Mouse (Mus musculus): ENCODE results near the gene Gm5127. TPM values are rescaled to one million over a fixed set of nuclear protein-coding genes. Genes with fewer than 3 reads are reported as not detected.

Gene Gm5127
- total RNA-seq, 1 experiment: not detected

DNA sequence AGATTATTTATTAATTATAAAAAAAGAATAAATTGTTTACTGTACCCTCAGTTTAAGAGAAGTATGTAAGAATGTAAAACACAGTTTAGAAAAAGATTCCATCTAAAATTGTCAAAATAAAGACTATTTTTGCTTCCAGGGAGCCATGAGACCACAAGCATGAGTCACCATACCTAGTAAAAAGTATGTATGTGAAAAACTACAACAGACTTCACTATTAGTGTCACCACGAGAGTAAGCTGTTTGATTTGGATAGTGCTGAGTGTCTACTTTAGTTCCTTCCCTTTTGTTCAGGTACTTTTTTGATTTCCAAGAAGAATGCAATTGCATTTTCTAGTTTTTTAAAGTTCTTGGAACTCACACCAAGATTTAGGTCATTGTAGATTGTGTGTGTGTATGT, 39.5 kb downstream of the Gm5127 start:
- H3K36me3 ChIP-seq (ENCODE audit: control insufficient read depth, insufficient read depth, low read length, poor library complexity, severe bottlenecking): no peaks in the 10 kb centered on the region
- no peaks in the 10 kb centered on the region for H3K4me1 ChIP-seq (ENCODE audit: control insufficient read depth in 2 of 2, insufficient read depth in 2 of 2, low read length in 2 of 2, poor library complexity in 1 of 2)
- TF ChIP-seq ZC3H11A (IDR thresholded peaks at IDR 0.05; ENCODE audit: borderline replicate concordance, low read depth, low read length) (no peak), HCFC1 (IDR thresholded peaks at IDR 0.05; ENCODE audit: borderline replicate concordance, insufficient read depth, low read length) (no peak), CHD2 (IDR thresholded peaks at IDR 0.05; ENCODE audit: low read depth, low read length) (no peak), ZNF384 (IDR thresholded peaks at IDR 0.05; ENCODE audit: low read depth, low read length) (no peak), MAFK (IDR thresholded peaks at IDR 0.05; ENCODE audit: insufficient read depth, low read depth, low read length) (no peak)
- no peaks in the 10 kb centered on the region for H3K9me3 ChIP-seq (ENCODE audit: control insufficient read depth, insufficient read depth, low read depth, low read length)
- DNase-seq (ENCODE audit: low read depth, low spot score): no peak
- in situ Hi-C loops (cut with MboI; ENCODE audit: low sequenced_read_pairs in 2 of 2, unreplicated experiment in 2 of 2): no loop called here
- no peak overlapping the region for H3K9ac ChIP-seq (ENCODE audit: insufficient read depth, low read depth, low read length, poor library complexity, severe bottlenecking)
- no peak overlapping the region for H3K27ac ChIP-seq (ENCODE audit: insufficient read depth, low read depth, low read length, poor library complexity, severe bottlenecking)
- no peak overlapping the region for H3K4me3 ChIP-seq (ENCODE audit: insufficient read depth in 1 of 2, low read depth in 1 of 2, low read length in 2 of 2, poor library complexity in 1 of 2, severe bottlenecking in 1 of 2)

- no peak for DNase-seq (ENCODE audit: low read depth, low spot score)
- no peaks in the 10 kb centered on the region for H3K36me3 ChIP-seq (ENCODE audit: control insufficient read depth, insufficient read depth, low read length, poor library complexity, severe bottlenecking)
- H3K4me3 ChIP-seq (ENCODE audit: insufficient read depth in 1 of 2, low read depth in 1 of 2, low read length in 2 of 2, poor library complexity in 1 of 2, severe bottlenecking in 1 of 2): no peak overlapping the region
- no peak overlapping the region for H3K27ac ChIP-seq (ENCODE audit: insufficient read depth, low read depth, low read length, poor library complexity, severe bottlenecking)
- no peaks in the 10 kb centered on the region for H3K9me3 ChIP-seq (ENCODE audit: control insufficient read depth, insufficient read depth, low read depth, low read length)
- no peaks in the 10 kb centered on the region for H3K4me1 ChIP-seq (ENCODE audit: control insufficient read depth in 2 of 2, insufficient read depth in 2 of 2, low read length in 2 of 2, poor library complexity in 1 of 2)
- no peak overlapping the region for H3K9ac ChIP-seq (ENCODE audit: insufficient read depth, low read depth, low read length, poor library complexity, severe bottlenecking)
- no peak for TF ChIP-seq MAFK (IDR thresholded peaks at IDR 0.05; ENCODE audit: insufficient read depth, low read depth, low read length)
- no peak for TF ChIP-seq ZNF384 (IDR thresholded peaks at IDR 0.05; ENCODE audit: low read depth, low read length)
- in situ Hi-C loops (cut with MboI; ENCODE audit: low sequenced_read_pairs in 2 of 2, unreplicated experiment in 2 of 2): no loop called here
These were observed 40.7 kb downstream of the Gm5127 start for GRCm38 (mm10) chrX:106623667-106624066.

DNA sequence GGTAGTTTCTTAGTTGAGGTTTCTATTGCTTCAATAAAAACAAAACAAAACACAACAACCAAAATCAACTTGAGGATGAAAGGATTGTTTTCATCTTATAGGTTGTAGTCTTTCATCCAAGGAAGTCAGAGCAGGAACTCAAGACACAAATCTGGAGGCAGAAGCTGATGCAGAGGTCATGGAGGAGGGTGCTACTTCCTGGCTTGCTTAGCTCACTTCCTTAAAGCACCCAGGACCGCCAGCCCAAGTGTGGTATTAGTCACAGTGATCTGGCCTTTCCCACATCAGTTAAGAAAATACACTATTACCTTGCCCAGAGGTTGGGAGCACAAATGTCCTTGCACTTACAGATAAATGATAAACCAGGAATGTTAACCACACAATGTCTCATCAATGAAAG, 45.5 kb downstream of the Gm5127 start:
- Histone ChIP-seq H3K9me3 (ENCODE audit: control insufficient read depth, insufficient read depth, low read depth, low read length) (no peaks in the 10 kb centered on the region), H3K36me3 (ENCODE audit: control insufficient read depth, insufficient read depth, low read length, poor library complexity, severe bottlenecking) (no peaks in the 10 kb centered on the region), H3K9ac (ENCODE audit: insufficient read depth, low read depth, low read length, poor library complexity, severe bottlenecking) (no peak overlapping the region), H3K4me3 (ENCODE audit: insufficient read depth in 1 of 2, low read depth in 1 of 2, low read length in 2 of 2, poor library complexity in 1 of 2, severe bottlenecking in 1 of 2) (no peak overlapping the region), H3K27ac (ENCODE audit: insufficient read depth, low read depth, low read length, poor library complexity, severe bottlenecking) (no peak overlapping the region), H3K4me1 (ENCODE audit: control insufficient read depth in 2 of 2, insufficient read depth in 2 of 2, low read length in 2 of 2, poor library complexity in 1 of 2) (no peaks in the 10 kb centered on the region)
- TF ChIP-seq CHD2 (IDR thresholded peaks at IDR 0.05; ENCODE audit: low read depth, low read length): no peak
- TF ChIP-seq ZC3H11A (IDR thresholded peaks at IDR 0.05; ENCODE audit: borderline replicate concordance, low read depth, low read length): no peak
- no peak for TF ChIP-seq HCFC1 (IDR thresholded peaks at IDR 0.05; ENCODE audit: borderline replicate concordance, insufficient read depth, low read length)
- TF ChIP-seq ZNF384 (IDR thresholded peaks at IDR 0.05; ENCODE audit: low read depth, low read length): no peak
- no peak for TF ChIP-seq MAFK (IDR thresholded peaks at IDR 0.05; ENCODE audit: insufficient read depth, low read depth, low read length)
- in situ Hi-C loops (cut with MboI; ENCODE audit: low sequenced_read_pairs in 2 of 2, unreplicated experiment in 2 of 2): no loop called here
- DNase-seq (ENCODE audit: low read depth, low spot score): no peak

- no peak overlapping the region for H3K9ac ChIP-seq (ENCODE audit: insufficient read depth, low read depth, low read length, poor library complexity, severe bottlenecking)
- H3K4me3 ChIP-seq (ENCODE audit: insufficient read depth in 1 of 2, low read depth in 1 of 2, low read length in 2 of 2, poor library complexity in 1 of 2, severe bottlenecking in 1 of 2): no peak overlapping the region
- no peaks in the 10 kb centered on the region for H3K36me3 ChIP-seq (ENCODE audit: control insufficient read depth, insufficient read depth, low read length, poor library complexity, severe bottlenecking)
- in situ Hi-C loops (cut with MboI; ENCODE audit: low sequenced_read_pairs in 2 of 2, unreplicated experiment in 2 of 2): no loop called here
- no peak for DNase-seq (ENCODE audit: low read depth, low spot score)
- no peaks in the 10 kb centered on the region for H3K4me1 ChIP-seq (ENCODE audit: control insufficient read depth in 2 of 2, insufficient read depth in 2 of 2, low read length in 2 of 2, poor library complexity in 1 of 2)
- no peaks in the 10 kb centered on the region for H3K9me3 ChIP-seq (ENCODE audit: control insufficient read depth, insufficient read depth, low read depth, low read length)
- H3K27ac ChIP-seq (ENCODE audit: insufficient read depth, low read depth, low read length, poor library complexity, severe bottlenecking): no peak overlapping the region
- no peak for TF ChIP-seq MAFK (IDR thresholded peaks at IDR 0.05; ENCODE audit: insufficient read depth, low read depth, low read length)
- no peak for TF ChIP-seq CHD2 (IDR thresholded peaks at IDR 0.05; ENCODE audit: low read depth, low read length)
- TF ChIP-seq ZNF384 (IDR thresholded peaks at IDR 0.05; ENCODE audit: low read depth, low read length): no peak
- no peak for TF ChIP-seq ZC3H11A (IDR thresholded peaks at IDR 0.05; ENCODE audit: borderline replicate concordance, low read depth, low read length)
- TF ChIP-seq HCFC1 (IDR thresholded peaks at IDR 0.05; ENCODE audit: borderline replicate concordance, insufficient read depth, low read length): no peak
These were observed 50.6 kb downstream of the Gm5127 start for GRCm38 (mm10) chrX:106633543-106633942.

- H3K9me3 ChIP-seq (ENCODE audit: control insufficient read depth, insufficient read depth, low read depth, low read length): no peaks in the 10 kb centered on the region
- no peak for DNase-seq (ENCODE audit: low read depth, low spot score)
- H3K9ac ChIP-seq (ENCODE audit: insufficient read depth, low read depth, low read length, poor library complexity, severe bottlenecking): no peak overlapping the region
- H3K4me3 ChIP-seq (ENCODE audit: insufficient read depth in 1 of 2, low read depth in 1 of 2, low read length in 2 of 2, poor library complexity in 1 of 2, severe bottlenecking in 1 of 2): no peak overlapping the region
- in situ Hi-C loops (cut with MboI; ENCODE audit: low sequenced_read_pairs in 2 of 2, unreplicated experiment in 2 of 2): no loop called here
- no peak overlapping the region for H3K27ac ChIP-seq (ENCODE audit: insufficient read depth, low read depth, low read length, poor library complexity, severe bottlenecking)
- H3K4me1 ChIP-seq (ENCODE audit: control insufficient read depth in 2 of 2, insufficient read depth in 2 of 2, low read length in 2 of 2, poor library complexity in 1 of 2): no peaks in the 10 kb centered on the region
- no peak for TF ChIP-seq HCFC1 (IDR thresholded peaks at IDR 0.05; ENCODE audit: borderline replicate concordance, insufficient read depth, low read length)
- H3K36me3 ChIP-seq (ENCODE audit: control insufficient read depth, insufficient read depth, low read length, poor library complexity, severe bottlenecking): no peaks in the 10 kb centered on the region
These were observed 52.0 kb downstream of the Gm5127 start for GRCm38 (mm10) chrX:106634799-106635541.

All from ES-E14 (cell line).